Mouse (Mus musculus) heart, embryonic 14.5 days (tissue): Measurements from ENCODE around the gene Mib2. TPM values are rescaled to one million over a fixed set of nuclear protein-coding genes. Genes with fewer than 3 reads are reported as not detected.
"Not testable (repeated sequence)": the region's sequence is repeated elsewhere in the genome, so short reads cannot be mapped to it uniquely, and the experiment has no call there.

Source experiments
- ATAC-seq: fragments of 200-750 bp; cut with Nextera tagmentation; 2 replicates; pipeline ENCODE4 v1.8.0; 2017; ENCODE audit warnings: low read depth, moderate TSS enrichment; ENCODE audit not compliant: insufficient number of reproducible peaks, insufficient read depth, low FRiP score
- H3K27ac ChIP-seq, 2 experiments: fragments of 200-500 bp in 1 of 2; fragments of 300-500 bp in 1 of 2; sonication (generic) in 1 of 2; replicated peaks in 1 of 2; 2 replicates each; pipeline ENCODE4 v1.5.1; 2012 to 2014; ENCODE audit warnings: low read depth in 2 of 2, low read length in 2 of 2, control low read depth in 1 of 2, mild to moderate bottlenecking in 1 of 2, mixed read lengths in 1 of 2; ENCODE audit not compliant: control insufficient read depth in 1 of 2, insufficient read depth in 1 of 2
- H3K27me3 ChIP-seq: fragments of 300-500 bp; sonication (generic); 2 replicates; pipeline ENCODE4 v1.6.1; 2014; ENCODE audit warnings: mild to moderate bottlenecking, low read length, control low read depth; ENCODE audit not compliant: control insufficient read depth, insufficient read depth
- H3K36me3 ChIP-seq: fragments of 300-500 bp; sonication (generic); 2 replicates; pipeline ENCODE4 v1.6.1; 2014; ENCODE audit warnings: mild to moderate bottlenecking, control low read depth, low read length, mixed read lengths; ENCODE audit not compliant: control insufficient read depth, insufficient read depth
- H3K4me1 ChIP-seq, 2 experiments: fragments of 200-500 bp in 1 of 2; fragments of 300-500 bp in 1 of 2; sonication (generic) in 1 of 2; 2 replicates each; pipeline ENCODE4 v1.6.1; 2012 to 2014; ENCODE audit warnings: low read length in 2 of 2, control low read depth in 1 of 2, mixed read lengths in 1 of 2; ENCODE audit not compliant: control insufficient read depth in 2 of 2, insufficient read depth in 2 of 2
- H3K4me2 ChIP-seq: fragments of 300-500 bp; sonication (generic); 2 replicates; pipeline ENCODE4 v1.6.1; 2014; ENCODE audit warnings: mild to moderate bottlenecking, low read length
- H3K4me3 ChIP-seq, 2 experiments: fragments of 200-500 bp in 1 of 2; fragments of 300-500 bp in 1 of 2; sonication (generic) in 1 of 2; 2 replicates each; pipeline ENCODE4 v1.5.1; 2012 to 2014; ENCODE audit warnings: low read length in 2 of 2, mild to moderate bottlenecking in 2 of 2, control low read depth in 1 of 2, low read depth in 1 of 2, moderate library complexity in 1 of 2; ENCODE audit not compliant: control insufficient read depth in 1 of 2, insufficient read depth in 1 of 2
- H3K9ac ChIP-seq: fragments of 300-500 bp; sonication (generic); 2 replicates; pipeline ENCODE4 v1.6.1; 2014; ENCODE audit warnings: mild to moderate bottlenecking, low read length
- H3K9me3 ChIP-seq: fragments of 300-500 bp; sonication (generic); 2 replicates; pipeline ENCODE4 v1.6.1; 2016; ENCODE audit warnings: low read length, control low read depth; ENCODE audit not compliant: control insufficient read depth
- WGBS: fragments of 180-500 bp; shearing (Covaris S2); extraction: QIAGEN DNeasy Blood & Tissue Kit; methylation state at CpG from one replicate; pipeline ENCODE4 v1.1.7; 2014; 5-methylcytosine and 5-hydroxymethylcytosine counted together
- polyA plus RNA-seq: library from polyadenylated mRNA; unstranded; fragments of >200 nt; fragmentation: Nextera tagmentation; extraction: Ambion mirVana; gene quantifications from 2 replicates; pipeline ENCODE4 v1.2.1, GENCODE M21; 2014

Mib2 gene
- polyA plus RNA-seq, 1 experiment from 2014 or later = 15.3 TPM

DNA sequence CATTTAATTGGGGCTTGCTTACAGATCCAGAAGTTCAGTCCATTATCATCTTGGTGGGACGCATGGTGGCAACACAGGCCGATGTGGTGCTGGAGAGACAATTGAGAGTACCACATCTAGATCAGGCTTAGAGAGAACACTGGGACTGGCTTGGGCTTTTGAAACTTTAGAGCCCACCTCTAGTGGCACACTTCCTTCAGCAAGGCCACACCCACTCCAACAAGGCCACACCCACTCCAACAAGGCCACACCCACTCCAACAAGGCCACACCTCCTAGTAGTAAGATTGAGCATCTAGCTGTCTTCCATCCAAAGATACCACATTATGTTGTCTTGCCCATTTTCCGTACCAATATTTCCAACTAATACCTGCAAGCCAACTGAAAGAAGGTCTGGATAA is 23.4 kb upstream of the Mib2 start:
- Histone ChIP-seq H3K9ac (no peak overlapping the region), H3K4me1 (peaks cover 0 to 3% of the 10 kb centered on the region in 2 experiments; a peak in 3 of 4 replicates), H3K36me3 (no peaks in the 10 kb centered on the region), H3K4me2 (no peak overlapping the region), H3K27ac (no peak overlapping the region), H3K9me3 (no peaks in the 10 kb centered on the region), H3K27me3 (peaks cover 17% of the 10 kb centered on the region; the same call in 1 of the 2 replicates), H3K4me3 (no peak overlapping the region)
- no peak for ATAC-seq
- WGBS = 88% methylated on average over 3 of the region's 3 CpGs

- Histone ChIP-seq H3K36me3 (no peaks in the 10 kb centered on the region), H3K27ac (no peak overlapping the region), H3K9me3 (no peaks in the 10 kb centered on the region), H3K27me3 (peaks cover 12% of the 10 kb centered on the region; the same call in 1 of the 2 replicates), H3K4me2 (no peak overlapping the region), H3K9ac (no peak overlapping the region), H3K4me3 (no peak overlapping the region), H3K4me1 (no peaks in the 10 kb centered on the region; a peak in 2 of 4 replicates)
- ATAC-seq = no peak
- 72% methylated on average over 12 of the region's 12 CpGs for WGBS
Measured at GRCm38 (mm10) chr4:155690571-155691375, 21.8 kb upstream of the Mib2 start.

DNA sequence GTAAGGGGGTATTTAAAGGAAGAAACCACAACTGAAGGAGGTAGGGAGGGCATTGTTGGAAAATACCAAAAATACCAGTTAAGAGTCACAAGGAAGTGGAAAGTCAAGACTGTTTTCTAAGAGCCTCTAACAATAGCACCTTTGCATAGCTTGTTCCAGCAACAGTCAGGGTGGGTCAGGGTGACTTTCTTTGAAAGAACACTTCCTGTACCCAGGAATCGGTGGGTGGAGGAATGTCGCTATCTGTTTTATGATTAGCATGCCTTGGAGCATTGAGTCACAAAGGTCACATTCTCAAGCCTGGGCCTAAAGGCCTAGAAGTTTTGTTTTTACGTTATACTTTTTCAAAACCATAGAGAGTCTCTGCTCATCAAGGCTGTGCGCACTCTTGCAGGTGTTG is 18.8 kb upstream of the Mib2 start:
- ATAC-seq, H3K36me3 ChIP-seq, H3K27me3 ChIP-seq, H3K4me2 ChIP-seq, H3K27ac ChIP-seq, H3K4me3 ChIP-seq, H3K9me3 ChIP-seq, H3K9ac ChIP-seq, H3K4me1 ChIP-seq: not testable (repeated sequence)
- WGBS = 71% methylated on average over 4 of the region's 4 CpGs

GRCm38 (mm10) chr4:155683670-155684277 is 14.8 kb upstream of the Mib2 start:
- WGBS = 89% methylated on average over 15 of the region's 19 CpGs
- H3K4me3 ChIP-seq, H3K4me1 ChIP-seq, H3K27ac ChIP-seq, H3K4me2 ChIP-seq, H3K9me3 ChIP-seq, ATAC-seq, H3K36me3 ChIP-seq, H3K9ac ChIP-seq, H3K27me3 ChIP-seq: not testable (repeated sequence)

GRCm38 (mm10) chr4:155675991-155676390 is 7.0 kb upstream of the Mib2 start:
- 70% methylated on average over 2 of the region's 2 CpGs for WGBS
- H3K4me1 ChIP-seq = no peaks in the 10 kb centered on the region
- H3K9me3 ChIP-seq = no peaks in the 10 kb centered on the region
- no peak overlapping the region for H3K27ac ChIP-seq
- no peaks in the 10 kb centered on the region for H3K36me3 ChIP-seq
- no peak overlapping the region for H3K4me2 ChIP-seq
- ATAC-seq = no peak
- H3K27me3 ChIP-seq = no peaks in the 10 kb centered on the region
- no peak overlapping the region for H3K4me3 ChIP-seq
- H3K9ac ChIP-seq = no peak overlapping the region

- peaks cover 3 to 6% of the 10 kb centered on the region in 2 experiments for H3K4me1 ChIP-seq
- H3K27ac ChIP-seq = no peak overlapping the region
- H3K27me3 ChIP-seq = no peaks in the 10 kb centered on the region
- no peak for ATAC-seq
- no peak overlapping the region for H3K4me2 ChIP-seq
- whole genome bisulfite sequencing = 51% methylated on average over 2 of the region's 2 CpGs
- no peaks in the 10 kb centered on the region for H3K36me3 ChIP-seq
- H3K9me3 ChIP-seq = no peaks in the 10 kb centered on the region
- no peak overlapping the region for H3K9ac ChIP-seq
- no peak overlapping the region for H3K4me3 ChIP-seq
Measured at GRCm38 (mm10) chr4:155672082-155672481, 3.1 kb upstream of the Mib2 start.

DNA sequence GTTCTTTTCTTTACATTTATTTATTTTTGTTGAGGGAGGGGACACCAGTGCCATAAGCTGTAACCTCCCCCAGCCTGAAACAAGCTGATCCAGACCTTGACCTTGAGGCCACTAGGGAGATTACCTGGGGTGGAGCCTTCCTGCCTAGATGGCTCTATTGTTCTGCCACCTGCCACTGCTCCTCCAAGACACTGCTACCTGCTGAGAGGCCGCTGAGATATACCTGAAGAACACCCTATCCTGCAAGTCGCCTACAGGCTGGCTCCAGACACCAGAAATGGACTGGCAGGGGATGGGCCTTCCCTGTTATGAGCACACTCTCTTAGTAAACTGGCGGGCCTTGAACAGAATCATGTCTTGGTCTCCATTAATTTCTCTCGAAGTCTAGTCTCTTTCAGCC is 1.2 kb upstream of the Mib2 start:
- not testable (repeated sequence) for H3K27ac ChIP-seq, H3K4me1 ChIP-seq, H3K27me3 ChIP-seq, ATAC-seq, H3K9me3 ChIP-seq, H3K4me2 ChIP-seq, H3K4me3 ChIP-seq, H3K9ac ChIP-seq
- 74% methylated on average over 4 of the region's 4 CpGs for WGBS
- H3K36me3 ChIP-seq = peaks cover 10% of the 10 kb centered on the region; the same call in 1 of the 2 replicates
